Mouse (Mus musculus) liver, embryonic 14.5 days (tissue): ENCODE measurements around the gene Brsk1.

Source experiments
- CTCF ChIP-seq: IDR thresholded peaks from 2 replicates; pipeline ENCODE4 v1.5.1; 2016; ENCODE audit warnings: antibody characterized with exemption, low read depth, control low read depth
- EP300 ChIP-seq: IDR thresholded peaks from 2 replicates; pipeline ENCODE4 v1.6.1; 2016; ENCODE audit warnings: antibody characterized with exemption, low read depth

GRCm38 (mm10) chr7:4658128-4658907, 32.1 kb upstream of the Brsk1 start:
- TF ChIP-seq CTCF: no peak
- no peak for TF ChIP-seq EP300
